Mouse (Mus musculus) olfactory bulb, adult 2 months (tissue): ENCODE measurements around the gene Hacl1.

Source experiments
- CTCF ChIP-seq: fragments of 200-500 bp; IDR thresholded peaks from 2 replicates; pipeline ENCODE4 v1.5.1; 2012; ENCODE audit warnings: low read depth, mild to moderate bottlenecking, low read length, moderate library complexity; ENCODE audit not compliant: insufficient read depth
- POLR2A ChIP-seq: fragments of 200-500 bp; IDR thresholded peaks from 2 replicates; pipeline ENCODE4 v1.6.1; 2012; ENCODE audit warnings: mild to moderate bottlenecking, low read depth, low read length, moderate library complexity; ENCODE audit not compliant: insufficient read depth

- no peak for TF ChIP-seq CTCF
- TF ChIP-seq POLR2A, result no peak
These were observed 28.1 kb upstream of the Hacl1 start for GRCm38 (mm10) chr14:31669161-31669611.
